Mouse (Mus musculus) embryonic facial prominence, embryonic 10.5 days (tissue): Measurements from ENCODE around the gene Nkd2. TPM values are rescaled to one million over a fixed set of nuclear protein-coding genes. Genes with fewer than 3 reads are reported as not detected.

ENCODE experiments used
- DNase-seq: peaks from one replicate; pipeline ENCODE4 v3.0.0-alpha.2; 2017; ENCODE audit warnings: low spot score
- H3K27ac ChIP-seq: fragments of 300-500 bp; sonication (generic); replicated peaks from 2 replicates; pipeline ENCODE4 v1.5.1; 2016; ENCODE audit warnings: mild to moderate bottlenecking
- H3K27me3 ChIP-seq: fragments of 300-500 bp; sonication (generic); replicated peaks from 2 replicates; pipeline ENCODE4 v1.6.1; 2016; ENCODE audit warnings: low read depth, mild to moderate bottlenecking; ENCODE audit not compliant: poor library complexity, severe bottlenecking
- H3K36me3 ChIP-seq: fragments of 300-500 bp; sonication (generic); replicated peaks from 2 replicates; pipeline ENCODE4 v1.6.1; 2016; ENCODE audit warnings: mild to moderate bottlenecking, moderate library complexity
- H3K4me1 ChIP-seq: fragments of 300-500 bp; sonication (generic); 2 replicates; pipeline ENCODE4 v1.6.1; 2016
- H3K4me3 ChIP-seq: fragments of 300-500 bp; sonication (generic); 2 replicates; pipeline ENCODE4 v1.5.1; 2016; ENCODE audit warnings: mild to moderate bottlenecking, moderate library complexity
- H3K9me3 ChIP-seq: fragments of 300-500 bp; sonication (generic); 2 replicates; pipeline ENCODE4 v1.6.1; 2016; ENCODE audit warnings: mild to moderate bottlenecking
- WGBS: fragments of 180-500 bp; shearing (Covaris S2); methylation state at CpG from one replicate; pipeline ENCODE4 v1.1.7; 2016; 5-methylcytosine and 5-hydroxymethylcytosine counted together
- polyA plus RNA-seq: library from polyadenylated mRNA; unstranded; fragments of >200 nt; fragmentation: Nextera tagmentation; extraction: Ambion mirVana; gene quantifications from 2 replicates; pipeline ENCODE4 v1.2.1, GENCODE M21; 2016

Nkd2 gene
- polyA plus RNA-seq, 1 experiment from 2014 or later = 26.2 TPM

GRCm38 (mm10) chr13:73812936-73813335 is 34.5 kb downstream of the Nkd2 start:
- H3K36me3 ChIP-seq = peaks cover 99% of the 10 kb centered on the region
- DNase-seq = no peak
- 92% methylated on average over 3 of the region's 3 CpGs for WGBS

GRCm38 (mm10) chr13:73804914-73805313 is 42.5 kb downstream of the Nkd2 start:
- no peak for DNase-seq
- H3K9me3 ChIP-seq = no peaks in the 10 kb centered on the region
- no peaks in the 10 kb centered on the region for H3K27me3 ChIP-seq
- peaks cover 100% of the 10 kb centered on the region for H3K36me3 ChIP-seq
- H3K27ac ChIP-seq = no peak overlapping the region
- no peaks in the 10 kb centered on the region for H3K4me1 ChIP-seq
- 94% methylated on average over 5 of the region's 5 CpGs for WGBS
- H3K4me3 ChIP-seq = no peak overlapping the region

More at GRCm38 (mm10) chr13:73812936-73813335, 34.5 kb downstream of the Nkd2 start:
- H3K27me3 ChIP-seq = no peaks in the 10 kb centered on the region
- H3K4me1 ChIP-seq = 0 out of 2 replicates have a peak, but pooled peaks cover 6% of the 10 kb centered on the region
- no peak overlapping the region for H3K27ac ChIP-seq
- H3K9me3 ChIP-seq = no peaks in the 10 kb centered on the region
- H3K4me3 ChIP-seq = no peak overlapping the region

- Histone ChIP-seq H3K36me3 (peaks cover 100% of the 10 kb centered on the region), H3K4me1 (no peaks in the 10 kb centered on the region), H3K9me3 (no peaks in the 10 kb centered on the region), H3K27ac (no peak overlapping the region), H3K4me3 (no peak overlapping the region), H3K27me3 (no peaks in the 10 kb centered on the region)
- no peak for DNase-seq
- WGBS = 90% methylated on average over 8 of the region's 8 CpGs
Measured at GRCm38 (mm10) chr13:73803450-73804178, 43.8 kb downstream of the Nkd2 start.

- Histone ChIP-seq H3K4me1 (no peaks in the 10 kb centered on the region), H3K9me3 (no peaks in the 10 kb centered on the region), H3K36me3 (peaks cover 100% of the 10 kb centered on the region), H3K27ac (no peak overlapping the region), H3K4me3 (no peak overlapping the region), H3K27me3 (no peaks in the 10 kb centered on the region)
- WGBS = 87% methylated on average over 5 of the region's 5 CpGs
- DNase-seq = no peak
Measured at GRCm38 (mm10) chr13:73799110-73799509, 48.3 kb downstream of the Nkd2 start.

GRCm38 (mm10) chr13:73793171-73793570 is 54.3 kb downstream of the Nkd2 start:
- H3K27ac ChIP-seq = no peak overlapping the region
- 88% methylated on average over 5 of the region's 5 CpGs for WGBS
- H3K9me3 ChIP-seq = no peaks in the 10 kb centered on the region
- no peaks in the 10 kb centered on the region for H3K27me3 ChIP-seq
- no peaks in the 10 kb centered on the region for H3K4me1 ChIP-seq
- H3K36me3 ChIP-seq = peaks cover 99% of the 10 kb centered on the region
- DNase-seq = no peak
- no peak overlapping the region for H3K4me3 ChIP-seq

- Histone ChIP-seq H3K36me3 (peaks cover 99% of the 10 kb centered on the region), H3K27ac (no peak overlapping the region), H3K4me1 (no peaks in the 10 kb centered on the region), H3K27me3 (no peaks in the 10 kb centered on the region), H3K9me3 (no peaks in the 10 kb centered on the region), H3K4me3 (no peak overlapping the region)
- DNase-seq = no peak
- 95% methylated on average over 4 of the region's 4 CpGs for WGBS
Measured at GRCm38 (mm10) chr13:73792176-73792575, 55.3 kb downstream of the Nkd2 start.

GRCm38 (mm10) chr13:73782486-73782885 is 64.9 kb downstream of the Nkd2 start:
- no peak for DNase-seq
- Histone ChIP-seq H3K4me1 (peaks cover 18% of the 10 kb centered on the region), H3K27me3 (no peaks in the 10 kb centered on the region), H3K27ac (no peak overlapping the region; the same call in 1 of the 2 replicates), H3K4me3 (no peak overlapping the region), H3K9me3 (no peaks in the 10 kb centered on the region), H3K36me3 (peaks cover 86% of the 10 kb centered on the region)
- WGBS = 56% methylated on average over 5 of the region's 5 CpGs

- H3K27ac ChIP-seq = no peak overlapping the region
- no peaks in the 10 kb centered on the region for H3K9me3 ChIP-seq
- no peaks in the 10 kb centered on the region for H3K27me3 ChIP-seq
- DNase-seq = no peak
- H3K4me1 ChIP-seq = peaks cover 29% of the 10 kb centered on the region
- 79% methylated on average over 3 of the region's 3 CpGs for WGBS
- peaks cover 70% of the 10 kb centered on the region for H3K36me3 ChIP-seq
- H3K4me3 ChIP-seq = no peak overlapping the region
Measured at GRCm38 (mm10) chr13:73777578-73777977, 69.9 kb downstream of the Nkd2 start.

- WGBS = 86% methylated on average over 4 of the region's 4 CpGs
- H3K27ac ChIP-seq = no peak overlapping the region
- no peak for DNase-seq
- no peaks in the 10 kb centered on the region for H3K27me3 ChIP-seq
- H3K4me3 ChIP-seq = no peak overlapping the region
- peaks cover 31% of the 10 kb centered on the region for H3K4me1 ChIP-seq
- peaks cover 61% of the 10 kb centered on the region for H3K36me3 ChIP-seq
- H3K9me3 ChIP-seq = no peaks in the 10 kb centered on the region
Measured at GRCm38 (mm10) chr13:73775786-73776185, 71.6 kb downstream of the Nkd2 start.

- Histone ChIP-seq H3K27me3 (no peaks in the 10 kb centered on the region), H3K36me3 (peaks cover 58% of the 10 kb centered on the region), H3K9me3 (no peaks in the 10 kb centered on the region), H3K4me1 (peaks cover 50% of the 10 kb centered on the region), H3K4me3 (no peak overlapping the region), H3K27ac (peak overlapping the region; percentile 35)
- DNase-seq = no peak
- 60% methylated on average over 4 of the region's 4 CpGs for WGBS
Measured at GRCm38 (mm10) chr13:73773519-73774205, 73.8 kb downstream of the Nkd2 start.

- Histone ChIP-seq H3K4me1 (peaks cover 60% of the 10 kb centered on the region), H3K27ac (no peak overlapping the region), H3K4me3 (no peak overlapping the region), H3K9me3 (no peaks in the 10 kb centered on the region), H3K36me3 (peaks cover 67% of the 10 kb centered on the region), H3K27me3 (no peaks in the 10 kb centered on the region)
- 46% methylated on average over 2 of the region's 2 CpGs for WGBS
- DNase-seq = no peak
Measured at GRCm38 (mm10) chr13:73772655-73773054, 74.8 kb downstream of the Nkd2 start.

- H3K36me3 ChIP-seq = peaks cover 77% of the 10 kb centered on the region
- no peaks in the 10 kb centered on the region for H3K9me3 ChIP-seq
- WGBS = 55% methylated on average over 3 of the region's 3 CpGs
- H3K4me3 ChIP-seq = no peak overlapping the region
- H3K4me1 ChIP-seq = peaks cover 75% of the 10 kb centered on the region
- no peak overlapping the region for H3K27ac ChIP-seq
- H3K27me3 ChIP-seq = no peaks in the 10 kb centered on the region
- DNase-seq = no peak
Measured at GRCm38 (mm10) chr13:73771131-73771530, 76.3 kb downstream of the Nkd2 start.
